Mouse (Mus musculus): ENCODE measurements at regions not wholly inside any gene's neighbourhood (a gene's known extent, or its start where the extent isn't known, plus 50 kb on each side); places are given as distances from the start of the nearest gene placed in this dataset.

DNA sequence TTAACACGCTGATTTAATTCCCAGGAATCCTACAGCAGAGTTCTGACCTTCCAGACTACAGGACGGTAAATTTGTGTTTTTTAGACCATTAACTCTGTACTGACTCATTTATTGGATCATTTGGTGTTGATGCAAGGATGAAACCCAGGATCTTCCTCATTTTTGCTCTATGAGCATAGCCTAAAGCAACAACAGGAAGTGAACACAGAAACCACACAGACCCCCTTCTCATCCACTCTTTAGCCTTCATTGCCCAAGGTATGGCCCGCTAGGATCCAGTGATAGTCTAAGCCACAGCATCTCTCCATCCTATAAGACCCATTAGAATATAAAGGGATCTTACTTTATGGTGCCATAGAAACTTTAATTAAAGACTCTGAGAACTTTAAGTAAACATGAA, 56.5 kb upstream of the Grin2b start:
- no peak for DNase-seq

DNA sequence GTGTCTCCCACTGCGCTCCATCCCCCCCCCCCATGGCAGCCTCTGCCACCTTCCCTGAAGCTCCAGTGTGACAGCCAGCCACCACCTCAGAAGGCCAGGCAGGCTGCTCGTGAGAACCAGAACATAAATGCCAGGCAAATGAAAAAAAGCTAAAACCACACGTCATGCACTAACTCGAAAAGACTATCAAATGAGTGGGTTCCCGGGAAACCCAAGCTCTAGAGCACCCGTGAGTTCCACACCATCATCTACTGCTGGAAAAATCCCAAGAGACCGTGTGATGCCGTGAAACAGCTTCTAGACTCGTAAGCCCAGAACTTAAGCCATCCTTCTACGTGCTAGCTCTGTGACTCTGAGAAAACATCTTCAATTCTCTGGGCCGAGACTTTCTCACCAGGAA, 62.2 kb upstream of the Grin2b start:
- peak; percentile 63 for DNase-seq

DNA sequence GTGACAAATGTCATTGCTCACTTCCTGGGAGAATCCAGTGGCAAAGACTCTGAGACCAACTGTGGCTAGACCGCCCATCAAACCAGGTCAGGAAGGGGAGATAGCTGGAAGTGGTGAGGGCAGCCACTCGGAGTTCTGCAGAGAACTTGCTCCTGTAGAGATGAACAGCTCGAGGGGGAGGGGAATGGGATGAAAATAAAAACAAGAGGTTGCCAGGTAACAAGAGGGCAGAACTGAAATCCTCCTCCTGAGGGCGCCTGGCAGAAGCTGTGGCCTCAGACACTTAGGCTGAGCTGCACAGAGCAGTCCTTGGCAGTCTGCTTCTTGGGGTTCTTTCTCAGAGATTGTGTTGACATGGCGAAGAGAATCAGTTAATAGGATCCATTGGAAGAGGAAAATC, 65.7 kb upstream of the Grin2b start:
- DNase-seq = no peak

DNA sequence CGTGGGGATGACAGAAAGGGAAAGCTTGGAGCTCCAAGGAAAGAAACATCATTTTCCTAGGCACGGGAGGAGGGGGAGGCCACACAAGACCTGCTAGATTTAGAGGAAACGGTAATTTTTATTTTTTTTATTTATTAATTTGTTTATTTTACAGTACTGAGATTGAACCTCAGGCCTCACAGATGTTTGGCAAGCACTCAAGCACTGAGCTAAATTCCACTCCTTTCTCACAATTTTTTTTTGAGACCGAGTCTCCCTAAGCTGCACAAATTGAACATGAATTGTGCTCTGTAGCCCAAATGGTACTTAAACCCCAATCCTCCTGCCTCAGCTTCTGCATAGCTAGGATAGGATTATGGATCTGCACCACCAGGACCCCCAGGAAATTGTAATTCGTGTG, 66.1 kb upstream of the Grin2b start:
- no peak for DNase-seq

DNA sequence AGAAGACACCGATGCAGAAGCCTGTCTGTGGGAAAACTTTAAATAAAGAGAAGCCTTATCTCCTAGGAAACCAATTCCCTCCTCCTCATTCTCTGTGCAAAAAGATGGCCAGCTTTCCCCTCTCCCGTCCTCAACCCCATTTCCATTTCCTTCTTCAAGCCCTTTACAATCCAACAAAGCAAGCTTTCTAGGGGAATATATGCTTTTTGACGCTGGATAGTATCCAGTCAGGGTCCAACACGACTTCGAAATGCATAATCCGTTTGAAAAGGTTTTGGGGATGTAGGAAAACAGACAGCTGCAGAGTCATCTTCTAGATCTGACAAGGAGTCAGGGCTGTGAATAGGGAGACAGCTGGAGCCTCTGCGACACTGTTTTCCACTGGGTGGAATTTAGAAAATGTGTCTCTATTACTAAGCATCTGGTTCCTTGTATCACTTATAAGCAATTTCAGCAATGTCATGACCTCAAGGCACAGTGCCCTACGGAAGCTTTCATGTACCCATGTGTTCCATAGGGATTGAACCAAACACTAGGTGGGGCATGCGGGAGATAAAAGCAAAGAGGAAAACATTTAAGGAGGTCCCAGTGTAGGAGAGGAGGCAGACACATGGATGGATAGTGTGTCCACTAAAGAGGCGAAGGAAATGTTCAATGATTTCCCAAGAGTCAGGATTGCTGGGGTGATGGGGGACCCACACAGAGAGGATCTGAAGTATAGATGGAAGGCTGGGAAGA, 68.4 kb upstream of the Grin2b start:
- peak; percentile 60 for DNase-seq

DNA sequence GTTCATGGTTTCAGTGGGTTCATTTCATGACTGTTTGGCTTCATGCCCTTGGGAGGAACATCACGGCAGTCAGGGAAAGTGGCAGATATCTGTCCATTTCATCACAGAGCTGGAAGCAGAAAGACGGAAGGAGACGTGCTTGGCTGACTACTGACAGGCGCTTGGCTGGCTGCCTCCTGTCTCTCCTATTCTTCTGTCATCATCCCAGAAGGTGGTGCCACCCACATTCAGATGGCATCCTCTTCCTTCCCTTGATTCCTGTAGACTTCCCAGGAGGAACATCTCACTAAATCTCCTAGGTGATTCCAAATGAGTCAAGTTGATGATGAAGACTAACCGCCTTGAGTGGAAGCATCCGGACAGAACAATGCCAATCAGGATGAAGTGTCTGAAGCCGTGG, 71.6 kb upstream of the Grin2b start:
- peak; percentile 44 for DNase-seq

DNA sequence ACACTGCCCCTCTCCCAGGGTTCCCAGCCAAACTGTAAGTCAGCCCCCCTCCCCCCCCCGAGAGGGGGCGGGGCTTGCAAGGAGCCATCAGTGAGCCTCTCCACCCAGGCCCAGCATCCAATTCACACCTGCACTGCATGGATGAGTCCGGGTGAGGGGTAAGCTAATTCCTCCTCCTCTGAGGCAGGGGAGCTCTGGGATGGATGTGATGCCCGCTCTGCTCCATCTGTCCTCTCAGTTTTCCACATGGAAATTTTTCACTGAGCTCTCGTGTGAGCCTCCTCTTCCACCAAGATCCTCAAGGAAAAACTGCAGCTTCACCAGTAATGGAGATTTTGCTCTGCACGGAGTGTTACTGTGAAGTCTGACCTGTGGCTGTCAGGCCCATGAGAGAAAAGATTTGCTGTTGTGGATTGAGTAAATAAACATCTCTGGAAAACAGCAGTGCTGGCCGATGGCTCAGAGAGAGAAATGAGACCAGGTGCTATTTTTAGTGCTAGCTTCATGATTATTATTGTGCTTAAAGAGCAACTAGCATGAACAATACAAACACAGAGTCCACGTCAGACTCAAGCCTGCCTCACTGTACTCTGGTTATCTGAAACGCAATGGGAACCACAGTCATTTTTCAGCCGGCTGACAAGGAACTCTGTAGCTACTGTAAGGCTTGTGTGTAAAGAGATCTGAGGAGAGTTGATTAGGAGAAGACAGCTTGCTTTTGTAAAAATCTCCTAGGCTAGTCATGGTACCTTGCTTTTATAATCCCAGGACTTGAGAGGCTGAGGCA, 71.4 kb upstream of the Gm8994 start:
- no peak for DNase-seq

DNA sequence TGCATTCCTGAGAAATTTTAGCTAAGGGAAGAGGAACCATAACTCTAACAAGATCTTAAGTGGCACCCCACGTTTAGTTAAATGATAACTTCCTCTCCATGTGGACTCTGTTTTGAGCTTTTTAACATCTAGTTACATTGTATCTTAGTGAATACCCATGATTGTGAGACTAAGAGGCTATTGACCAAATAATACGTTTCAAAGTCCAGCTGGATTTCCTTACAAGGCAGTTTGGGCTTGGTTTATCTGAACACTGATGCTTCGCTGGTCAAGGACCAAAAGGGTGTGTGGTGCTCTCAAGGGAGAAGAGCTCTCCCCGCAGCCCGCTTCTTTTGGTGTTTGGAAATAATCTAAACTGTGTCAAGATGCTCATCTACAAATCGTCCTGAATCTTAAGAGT, 51.6 kb upstream of the Gm8994 start:
- no peak for DNase-seq

DNA sequence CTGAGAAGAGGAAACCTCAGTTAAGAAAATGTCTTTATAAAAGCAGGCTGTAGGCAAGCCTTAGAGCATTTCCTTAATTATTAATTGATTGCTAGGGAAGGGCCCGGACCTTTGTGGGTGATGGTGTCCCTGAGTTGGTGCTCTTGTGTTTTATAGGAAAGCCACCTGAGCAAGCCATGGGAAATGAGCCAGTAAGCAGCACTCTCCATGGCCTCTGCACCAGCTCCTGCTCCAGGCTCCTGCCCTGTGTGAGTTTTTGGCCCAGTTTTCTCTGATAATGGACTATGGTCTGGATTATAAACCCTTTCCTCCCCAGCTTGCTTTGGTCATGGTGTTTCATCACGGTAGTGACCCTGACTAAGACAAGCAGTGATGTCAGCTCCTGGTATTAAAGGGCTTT, 50.6 kb upstream of the Gm8994 start:
- no peak for DNase-seq
